Mouse (Mus musculus) adrenal gland, postnatal 10 days (tissue): ENCODE data around the gene Orc6. TPM values are rescaled to one million over a fixed set of nuclear protein-coding genes. Genes with fewer than 3 reads are reported as not detected.

Experiments used
- total RNA-seq, 2 experiments: library from RNA; stranded (reverse); gene quantifications; 2 replicates each; pipeline ENCODE4 v1.2.3; 2021

Orc6 gene
- total RNA-seq, 2 experiments from 2014 or later: 31.9 to 37.7 TPM

Other genes starting within 250 kb of the Orc6 start
- gene Fbxw9, start 239.6 kb upstream of the Orc6 start, total RNA-seq: 10 to 100 TPM; 22.4 to 24.9 TPM
- 1 to 10 TPM in 1 of 2 experiments, not detected in 1; 1.2 TPM for gene Gm5741, start 231.7 kb upstream of the Orc6 start, total RNA-seq
- 10 to 100 TPM; 35.7 to 36.5 TPM for gene Dhps, start 227.9 kb upstream of the Orc6 start, total RNA-seq
- 10 to 100 TPM; 58.2 to 70.5 TPM for gene Wdr83os, start 218.9 kb upstream of the Orc6 start, total RNA-seq
- gene Wdr83, start 218.3 kb upstream of the Orc6 start, total RNA-seq: 10 to 100 TPM; 25.7 to 29.8 TPM
- gene Man2b1, start 216.4 kb upstream of the Orc6 start, total RNA-seq: 10 to 100 TPM; 52.7 to 56.6 TPM
- gene Zfp791, start 176.5 kb upstream of the Orc6 start, total RNA-seq: 1 to 10 TPM; 3.7 to 3.9 TPM
- gene Cks1brt, start 147.7 kb upstream of the Orc6 start, total RNA-seq: not detected
- not detected for gene Olfr371, start 73.6 kb upstream of the Orc6 start, total RNA-seq
- 10 to 100 TPM; 82.6 to 84.7 TPM for gene Vps35, start 170 bp downstream of the Orc6 start, total RNA-seq
- 1 to 10 TPM; 1.2 to 2.7 TPM for gene Mylk3, start 86.7 kb downstream of the Orc6 start, total RNA-seq
- 10 to 100 TPM; 15.3 to 21.4 TPM for gene 4921524J17Rik, start 133.2 kb downstream of the Orc6 start, total RNA-seq
- gene Gpt2, start 192.9 kb downstream of the Orc6 start, total RNA-seq: 10 to 100 TPM; 47.9 to 54.3 TPM